Mouse (Mus musculus) midbrain, embryonic 16.5 days (tissue): ENCODE data around the gene Tmem170. TPM values are rescaled to one million over a fixed set of nuclear protein-coding genes. Genes with fewer than 3 reads are reported as not detected.

Experiments
- ATAC-seq: fragments of 200-750 bp; cut with Nextera tagmentation; 2 replicates; pipeline ENCODE4 v1.8.0; 2017; ENCODE audit warnings: moderate TSS enrichment
- H3K27ac ChIP-seq: fragments of 300-500 bp; sonication (generic); 2 replicates; pipeline ENCODE4 v1.5.1; 2014; ENCODE audit warnings: mild to moderate bottlenecking, low read length, mixed read lengths
- H3K27me3 ChIP-seq: fragments of 300-500 bp; sonication (generic); 2 replicates; pipeline ENCODE4 v1.6.1; 2014; ENCODE audit warnings: low read depth, low read length, mixed read lengths; ENCODE audit not compliant: control insufficient read depth, insufficient read depth
- H3K36me3 ChIP-seq: fragments of 300-500 bp; sonication (generic); 2 replicates; pipeline ENCODE4 v1.6.1; 2014; ENCODE audit warnings: mild to moderate bottlenecking, low read length, moderate library complexity, mixed read lengths; ENCODE audit not compliant: control insufficient read depth, insufficient read depth
- H3K4me1 ChIP-seq: fragments of 300-500 bp; sonication (generic); 2 replicates; pipeline ENCODE4 v1.6.1; 2014; ENCODE audit warnings: mild to moderate bottlenecking, low read length, mixed read lengths; ENCODE audit not compliant: control insufficient read depth, insufficient read depth
- H3K4me2 ChIP-seq: fragments of 300-500 bp; sonication (generic); 2 replicates; pipeline ENCODE4 v1.6.1; 2014; ENCODE audit warnings: mild to moderate bottlenecking, low read length, mixed read lengths
- H3K4me3 ChIP-seq: fragments of 300-500 bp; sonication (generic); 2 replicates; pipeline ENCODE4 v1.5.1; 2014; ENCODE audit warnings: low read depth, mild to moderate bottlenecking, low read length, moderate library complexity, mixed read lengths
- H3K9ac ChIP-seq: fragments of 300-500 bp; sonication (generic); 2 replicates; pipeline ENCODE4 v1.6.1; 2014; ENCODE audit warnings: low read depth, low read length, mixed read lengths
- H3K9me3 ChIP-seq: fragments of 300-500 bp; sonication (generic); replicated peaks from 2 replicates; pipeline ENCODE4 v1.6.1; 2014; ENCODE audit warnings: mild to moderate bottlenecking, low read length, mixed read lengths; ENCODE audit not compliant: control insufficient read depth, poor library complexity, severe bottlenecking
- WGBS: fragments of 180-500 bp; shearing (Covaris S2); extraction: QIAGEN DNeasy Blood & Tissue Kit; methylation state at CpG from one replicate; pipeline ENCODE4 v1.1.7; 2014; 5-methylcytosine and 5-hydroxymethylcytosine counted together
- polyA plus RNA-seq: library from polyadenylated mRNA; unstranded; fragments of >200 nt; fragmentation: Nextera tagmentation; extraction: Ambion mirVana; gene quantifications from 2 replicates; pipeline ENCODE4 v1.2.1, GENCODE M21; 2015

Tmem170 gene
- polyA plus RNA-seq, 1 experiment from 2014 or later = 3.8 TPM

DNA sequence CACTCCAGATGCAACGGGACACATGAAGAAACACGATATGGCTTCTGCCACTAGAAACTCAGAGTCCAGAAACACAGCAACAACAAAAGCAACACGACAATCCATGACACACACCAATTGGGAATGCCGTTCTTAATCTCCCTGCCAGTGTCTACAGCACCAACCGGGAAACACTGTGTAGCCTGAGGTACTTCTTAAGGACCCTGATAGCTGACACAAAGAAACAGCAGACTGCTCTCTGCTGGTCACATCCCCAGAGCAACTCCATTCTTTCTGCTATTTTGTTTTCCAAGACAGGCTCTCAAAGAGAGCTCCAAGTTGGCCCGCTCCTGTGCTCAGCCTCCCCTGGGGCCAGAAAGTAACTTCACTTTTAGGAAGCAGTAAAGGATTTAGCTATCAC, 42.5 kb downstream of the Tmem170 start:
- Histone ChIP-seq H3K9ac (no peak overlapping the region), H3K4me1 (no peaks in the 10 kb centered on the region), H3K27ac (no peak overlapping the region), H3K9me3 (no peaks in the 10 kb centered on the region), H3K4me2 (no peak overlapping the region), H3K27me3 (no peaks in the 10 kb centered on the region), H3K36me3 (peaks cover 13% of the 10 kb centered on the region), H3K4me3 (no peak overlapping the region)
- WGBS = 80% methylated on average over 6 of the region's 6 CpGs
- no peak for ATAC-seq

DNA sequence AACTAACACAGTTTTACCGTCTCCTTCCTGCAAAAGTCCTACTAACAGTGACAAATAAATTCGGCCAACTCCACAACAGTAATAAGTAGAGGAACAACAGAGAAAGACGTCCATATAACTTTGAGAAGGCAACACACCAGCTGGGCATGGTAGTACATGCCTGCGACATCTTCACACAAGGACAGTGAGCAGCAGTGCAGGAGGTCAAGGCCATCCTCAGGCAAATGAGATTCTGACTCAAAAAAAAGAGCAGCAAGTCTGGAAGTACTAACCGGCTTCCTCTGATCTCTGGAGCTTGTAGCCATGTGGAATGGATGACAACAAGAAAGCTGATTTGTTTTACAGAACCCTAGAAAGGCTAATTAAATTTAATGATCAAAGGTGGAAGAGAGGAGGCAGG, 43.6 kb downstream of the Tmem170 start:
- ATAC-seq = no peak
- H3K27ac ChIP-seq = no peak overlapping the region
- WGBS = 83% methylated on average over 5 of the region's 5 CpGs
- no peak overlapping the region for H3K9ac ChIP-seq
- H3K27me3 ChIP-seq = no peaks in the 10 kb centered on the region
- no peak overlapping the region for H3K4me2 ChIP-seq
- H3K36me3 ChIP-seq = peaks cover 13% of the 10 kb centered on the region
- no peaks in the 10 kb centered on the region for H3K4me1 ChIP-seq
- H3K9me3 ChIP-seq = no peaks in the 10 kb centered on the region
- H3K4me3 ChIP-seq = no peak overlapping the region

DNA sequence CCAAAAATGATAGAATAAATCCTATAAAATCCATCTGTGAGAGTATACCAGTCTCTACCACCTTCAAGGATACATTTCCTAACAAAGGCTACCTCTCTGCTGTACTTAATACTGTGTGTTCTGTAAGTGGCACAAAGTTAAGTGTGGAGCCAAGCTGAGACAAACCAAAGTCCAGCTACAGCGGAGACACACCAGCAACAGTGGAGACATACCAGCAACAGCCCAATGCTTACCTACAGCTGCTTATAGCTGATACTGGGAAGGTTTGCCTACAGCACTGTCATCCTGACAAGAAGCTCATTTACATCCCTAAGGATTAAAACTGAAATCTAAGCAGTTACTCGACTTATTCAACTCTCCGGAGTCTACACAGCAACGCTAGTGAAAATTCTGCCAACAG, 44.6 kb downstream of the Tmem170 start:
- no peak overlapping the region for H3K9ac ChIP-seq

DNA sequence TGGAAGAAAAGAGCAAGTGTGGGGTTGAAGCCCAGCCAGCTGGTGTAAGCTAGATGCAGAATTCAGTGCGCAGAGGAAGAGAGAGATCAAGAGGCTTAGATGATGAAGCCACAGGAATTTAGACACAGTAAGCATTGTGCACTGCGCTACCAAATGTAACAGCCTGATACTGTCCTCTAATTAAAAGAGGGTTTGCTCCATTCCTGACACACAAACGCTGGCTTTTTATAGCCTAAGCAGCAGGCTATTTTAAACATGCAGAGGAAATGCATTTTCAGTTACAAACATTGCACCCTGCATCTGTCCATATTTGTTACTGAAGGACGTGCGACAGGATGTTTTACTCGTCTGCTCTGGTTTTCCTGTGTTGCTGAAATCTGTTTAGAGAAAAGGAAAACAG, 48.0 kb downstream of the Tmem170 start:
- H3K36me3 ChIP-seq = peaks cover 13% of the 10 kb centered on the region
- no peak overlapping the region for H3K4me2 ChIP-seq
- no peaks in the 10 kb centered on the region for H3K9me3 ChIP-seq
- H3K27me3 ChIP-seq = no peaks in the 10 kb centered on the region
- H3K4me3 ChIP-seq = no peak overlapping the region
- no peak overlapping the region for H3K27ac ChIP-seq
- no peak overlapping the region for H3K9ac ChIP-seq
- 82% methylated on average over 6 of the region's 6 CpGs for WGBS
- no peak for ATAC-seq
- H3K4me1 ChIP-seq = no peaks in the 10 kb centered on the region

More for the DNA sequence above, 44.6 kb downstream of the Tmem170 start:
- Histone ChIP-seq H3K4me3 (no peak overlapping the region), H3K27ac (no peak overlapping the region), H3K4me1 (no peaks in the 10 kb centered on the region), H3K4me2 (no peak overlapping the region), H3K27me3 (no peaks in the 10 kb centered on the region), H3K36me3 (peaks cover 13% of the 10 kb centered on the region), H3K9me3 (no peaks in the 10 kb centered on the region)
- 72% methylated on average over 4 of the region's 4 CpGs for WGBS
- no peak for ATAC-seq

DNA sequence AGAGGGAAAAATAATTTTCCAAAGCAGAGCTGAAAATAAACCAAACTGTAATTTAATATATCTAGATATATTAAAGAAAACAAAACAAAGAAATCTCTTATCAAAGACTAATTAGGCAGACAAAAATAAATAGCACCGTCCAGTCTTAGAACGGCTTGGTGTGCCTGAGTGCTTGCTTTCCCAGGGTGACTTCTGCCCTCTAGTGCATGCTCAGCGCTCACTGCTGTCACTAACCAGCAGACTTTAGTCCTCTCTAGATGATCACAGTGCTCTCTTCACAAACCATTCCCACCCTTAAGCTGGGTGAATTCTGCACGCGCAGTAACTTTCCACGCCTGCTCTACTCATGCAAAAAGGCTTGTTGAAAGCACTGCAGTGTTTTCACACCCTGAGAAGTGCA, 51.3 kb downstream of the Tmem170 start:
- no peaks in the 10 kb centered on the region for H3K9me3 ChIP-seq
- WGBS = 65% methylated on average over 6 of the region's 6 CpGs
- no peaks in the 10 kb centered on the region for H3K4me1 ChIP-seq
- no peak for ATAC-seq
- no peaks in the 10 kb centered on the region for H3K27me3 ChIP-seq
- H3K27ac ChIP-seq = no peak overlapping the region
- H3K9ac ChIP-seq = no peak overlapping the region
- peaks cover 13% of the 10 kb centered on the region for H3K36me3 ChIP-seq
- H3K4me2 ChIP-seq = no peak overlapping the region
- no peak overlapping the region for H3K4me3 ChIP-seq

DNA sequence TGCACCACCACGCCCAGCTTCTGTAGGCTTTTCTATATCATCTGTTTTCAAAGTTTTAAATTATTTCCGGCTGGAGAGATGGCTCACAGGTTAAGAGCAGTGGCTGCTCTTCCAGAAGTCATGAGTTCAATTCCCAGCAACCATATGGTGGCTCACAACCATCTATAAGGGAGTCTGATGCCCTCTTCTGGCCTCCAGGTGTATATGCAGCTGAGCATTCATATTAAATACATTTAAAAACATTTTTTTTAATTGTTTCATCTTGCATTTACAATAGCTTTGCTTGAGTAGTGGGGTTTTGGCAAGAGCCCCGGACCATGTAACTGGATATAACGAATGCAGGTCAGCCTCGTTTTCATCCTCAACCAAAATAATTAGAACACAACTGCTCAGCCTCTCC, 52.2 kb downstream of the Tmem170 start:
- Histone ChIP-seq H3K27me3 (no peaks in the 10 kb centered on the region), H3K27ac (no peak overlapping the region), H3K9me3 (no peaks in the 10 kb centered on the region), H3K4me1 (no peaks in the 10 kb centered on the region), H3K9ac (no peak overlapping the region), H3K4me3 (no peak overlapping the region), H3K36me3 (peaks cover 6% of the 10 kb centered on the region), H3K4me2 (no peak overlapping the region)
- ATAC-seq = no peak
- 97% methylated on average over 5 of the region's 5 CpGs for WGBS

DNA sequence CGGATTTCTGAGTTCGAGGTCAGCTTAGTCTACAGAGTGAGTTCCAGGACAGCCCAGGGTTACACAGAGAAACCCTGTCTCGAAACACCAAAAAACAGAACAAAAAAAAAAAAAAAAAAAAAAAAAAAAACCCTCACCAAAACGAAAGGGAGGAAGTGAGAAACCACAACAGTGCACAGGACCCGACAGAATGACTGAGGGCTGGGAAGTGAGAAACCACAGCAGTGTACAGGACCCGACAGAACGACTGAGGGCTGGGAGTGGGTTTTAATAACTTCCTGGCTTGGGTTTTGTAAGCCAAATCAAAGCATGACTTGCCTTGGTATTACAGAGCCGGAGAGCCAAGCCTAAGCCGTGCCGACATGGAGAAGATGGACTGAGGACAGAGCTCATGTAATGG, 55.4 kb downstream of the Tmem170 start:
- Histone ChIP-seq H3K4me2 (no peak overlapping the region), H3K4me3 (no peak overlapping the region), H3K9ac (no peak overlapping the region), H3K4me1 (no peaks in the 10 kb centered on the region), H3K27ac (no peak overlapping the region), H3K9me3 (no peaks in the 10 kb centered on the region), H3K36me3 (peaks cover 2% of the 10 kb centered on the region; the same call in 1 of the 2 replicates), H3K27me3 (no peaks in the 10 kb centered on the region)
- WGBS = 89% methylated on average over 10 of the region's 10 CpGs
- no peak for ATAC-seq

DNA sequence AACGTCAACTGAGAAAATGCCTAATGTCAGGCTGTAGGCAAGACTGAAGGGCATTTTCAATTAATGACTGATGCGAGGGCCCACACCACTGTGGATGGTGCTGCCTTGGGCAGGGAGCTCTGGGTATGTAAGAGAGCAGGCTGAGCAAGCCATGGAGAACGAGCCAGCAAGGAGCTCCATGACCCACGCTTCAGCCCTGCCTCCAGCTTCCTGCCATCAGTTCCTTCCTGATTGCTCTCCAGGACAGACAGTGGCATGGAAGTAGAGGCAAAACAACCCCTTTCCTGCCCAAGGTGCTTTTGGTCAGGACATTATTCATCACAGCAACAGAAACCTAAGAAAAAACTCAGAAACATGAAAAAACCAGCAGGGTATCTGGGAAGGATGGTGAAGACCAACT, 55.9 kb downstream of the Tmem170 start:
- ATAC-seq = no peak
- WGBS = 97% methylated on average over 4 of the region's 4 CpGs
- no peak overlapping the region for H3K4me3 ChIP-seq

DNA sequence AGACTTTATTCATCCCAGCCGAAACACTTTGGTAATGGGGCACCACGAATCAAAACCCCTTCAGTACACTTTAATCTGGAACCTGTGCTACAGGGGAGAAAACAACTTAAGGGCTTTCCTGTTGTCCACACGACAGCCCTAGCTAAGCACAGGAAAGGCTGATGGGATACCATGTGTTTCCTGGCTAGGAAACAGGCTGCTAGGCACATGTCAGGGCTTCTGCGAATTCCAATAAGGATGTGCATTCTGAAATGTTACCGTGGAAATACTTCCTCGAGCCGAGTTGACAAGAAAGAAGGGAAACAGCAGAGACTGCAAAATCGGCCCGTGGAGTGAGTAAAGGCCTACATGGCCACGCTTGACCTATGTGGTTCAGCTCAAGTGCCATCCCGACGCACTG, 56.5 kb downstream of the Tmem170 start:
- no peak overlapping the region for H3K27ac ChIP-seq
- no peak overlapping the region for H3K9ac ChIP-seq
- no peaks in the 10 kb centered on the region for H3K27me3 ChIP-seq
- 79% methylated on average over 12 of the region's 12 CpGs for WGBS
- H3K4me3 ChIP-seq = no peak overlapping the region
- ATAC-seq = no peak
- H3K4me1 ChIP-seq = no peaks in the 10 kb centered on the region
- no peak overlapping the region for H3K4me2 ChIP-seq
- H3K9me3 ChIP-seq = no peaks in the 10 kb centered on the region
- peaks cover 2% of the 10 kb centered on the region; the same call in 1 of the 2 replicates for H3K36me3 ChIP-seq

More for the DNA sequence above, 55.9 kb downstream of the Tmem170 start:
- no peaks in the 10 kb centered on the region for H3K9me3 ChIP-seq
- no peak overlapping the region for H3K4me2 ChIP-seq
- no peak overlapping the region for H3K27ac ChIP-seq
- H3K9ac ChIP-seq = no peak overlapping the region
- H3K36me3 ChIP-seq = peaks cover 2% of the 10 kb centered on the region; the same call in 1 of the 2 replicates
- H3K27me3 ChIP-seq = no peaks in the 10 kb centered on the region
- H3K4me1 ChIP-seq = no peaks in the 10 kb centered on the region
